28 mouse cellular contexts compared by ENCODE assay signal in genomic region chr1:129324798-129325197, GRCm38 (mm10). TPM values are rescaled to one million over a fixed set of nuclear protein-coding genes. Genes with fewer than 3 reads are reported as not detected.
DNase-seq lines count a peak whose midpoint lies in the region; ATAC-seq and TF ChIP-seq lines count a peak whose summit lies in the region.
"Had no signal": no experiment of that assay in that cellular context is flagged by ENCODE, and none has a peak within 500 bp of the region (broad histone marks: within the 10 kb centered on the region; RNA-seq: fewer than 3 reads in every experiment).

No protein-coding gene starts in this region.

- H3K27ac ChIP-seq in layer of hippocampus, adult 2 months = peak overlapping the region; percentile 56; the same call in 1 of the 2 replicates
- H3K27ac ChIP-seq: embryonic facial prominence, embryonic 12.5 days; hindbrain, embryonic 10.5 days; hindbrain, embryonic 15.5 days; kidney, embryonic 15.5 days; liver, embryonic 12.5 days had no signal

- TF ChIP-seq CTCF in layer of hippocampus, adult 2 months (conservative IDR thresholded peaks at IDR 0.05) = no peak

- H3K4me3 ChIP-seq in layer of hippocampus, adult 2 months = no peak overlapping the region
- H3K4me3 ChIP-seq: embryonic facial prominence, embryonic 12.5 days; hindbrain, embryonic 10.5 days; hindbrain, embryonic 15.5 days; kidney, embryonic 15.5 days; liver, embryonic 12.5 days had no signal

- ATAC-seq in megakaryocyte progenitor cell, adult 5-6 weeks (replicated peaks; ENCODE audit: poor library complexity) = 0 out of 2 replicates have a peak, but pooled peaks have one; percentile 26
- ATAC-seq: inflammation-experienced regulatory T-cells, adult 6 months; liver, embryonic 12.5 days; liver, postnatal 0 days had no signal

- no peak for DNase-seq in layer of hippocampus, adult 2 months (ENCODE audit: low spot score in 2 of 2)
- DNase-seq in layer of hippocampus, adult 9-10 months (ENCODE audit: low spot score) = no peak
- DNase-seq in A20 (ENCODE audit: low read depth, low spot score) (peak; percentile 7), adipocyte (ENCODE audit: low spot score) (no peak), MN1 (ENCODE audit: low spot score) (no peak)
- peak; percentile 7 for DNase-seq in brain, adult 2 months (ENCODE audit: low read depth, low spot score)
- DNase-seq: adrenal gland, postnatal 10 days; B cell, adult 2 months; cerebellum, adult 11-12 months; cerebellum, adult 9-11 months; embryo, embryonic 11 days; gastrocnemius, postnatal 10 days; heart, postnatal 14 days; kidney, adult 18-20 months; kidney, postnatal 25 days; left cerebral cortex, postnatal 4 days; liver, postnatal 0 days; lung, postnatal 4 days; thymus, adult 2 months; thymus, postnatal 36 days had no signal

RNA-seq across cellular contexts. Expression of gene Thsd7b, which starts 51.7 kb away (rescaled TPM):
- 10 to 100 TPM; 16.0 to 17.8 TPM for total RNA-seq in layer of hippocampus, adult 2 months (2021)
- not detected in 2 replicates for total RNA-seq in megakaryocyte progenitor cell, adult 5-6 weeks (2015)
- 0.12 and 0.41 TPM in 2 replicates for total RNA-seq in megakaryocyte progenitor cell, adult 5-6 weeks (2017)
- total RNA-seq: megakaryocyte-erythroid progenitor cell, adult 5-6 weeks had no signal

Comparison
In these comparisons a context has a peak if more than half of its experiments do, and no peak if none do; other contexts are left out.
1. DNase-seq: peak in A20 (single experiment) and brain, adult 2 months (single experiment); none in layer of hippocampus, adult 2 months (0 of 2), layer of hippocampus, adult 9-10 months (single experiment), adipocyte (single experiment) and MN1 (single experiment).
2. RNA of gene Thsd7b, which starts 51.7 kb away (total RNA-seq): 16.0 to 17.8 TPM in layer of hippocampus, adult 2 months; 0.12 to 0.41 TPM in megakaryocyte progenitor cell, adult 5-6 weeks; every median in the first group is over 10 times any median in the second.